Mouse (Mus musculus): ENCODE results near the gene Hist1h4b. TPM values are rescaled to one million over a fixed set of nuclear protein-coding genes. Genes with fewer than 3 reads are reported as not detected.
A peak's percentile ranks its signal among the peaks of the same experiment; 100 is the strongest.

The Hist1h4b gene
- polyA plus RNA-seq, 1 experiment from 2014 or later = 3.9 TPM

DNA sequence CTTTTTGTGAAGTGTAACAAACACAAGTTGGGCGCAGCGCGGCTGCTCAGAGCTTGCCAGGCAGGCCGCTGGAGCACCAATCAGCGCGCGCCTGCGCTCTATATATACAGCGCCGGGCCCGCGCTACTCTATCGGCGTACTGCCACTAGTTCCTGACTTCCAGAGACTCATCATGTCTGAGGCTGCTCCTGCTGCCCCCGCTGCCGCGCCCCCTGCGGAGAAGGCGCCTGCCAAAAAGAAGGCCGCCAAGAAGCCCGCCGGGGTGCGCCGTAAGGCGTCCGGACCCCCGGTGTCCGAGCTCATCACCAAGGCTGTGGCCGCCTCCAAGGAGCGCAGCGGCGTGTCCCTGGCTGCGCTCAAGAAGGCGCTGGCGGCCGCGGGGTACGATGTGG, 18.1 kb upstream of the Hist1h4b start, which contains the start of gene Hist1h1c:
Gene Hist1h1c (plus strand): TSS at position 132 of the 392 bp plus-strand sequence.
- H3K27ac ChIP-seq (ENCODE audit: low read depth) = peak within 1 kb of the TSS; percentile 97
- peak within 1 kb of the TSS; percentile 62 for H3K4me2 ChIP-seq (ENCODE audit: low read length)
- ATAC-seq (replicated peaks; ENCODE audit: low FRiP score, low TSS enrichment, low read depth) (peak; percentile 90), DNase-seq (ENCODE audit: low spot score) (peak; percentile 99)
- peak within 1 kb of the TSS; percentile 49 for H3K4me3 ChIP-seq (ENCODE audit: low read depth, low read length)
- under 1% methylated on average over 31 of the region's 38 CpGs for WGBS
- peak within 1 kb of the TSS; percentile 81 for H3K9ac ChIP-seq (ENCODE audit: low read length)
- peaks cover 12% of the 10 kb centered on the region for H3K4me1 ChIP-seq (replicated peaks; ENCODE audit: control insufficient read depth, insufficient read depth, low read length)
- H3K36me3 ChIP-seq (ENCODE audit: control insufficient read depth, insufficient read depth, low read length) = no peaks in the 10 kb centered on the region
- no peaks in the 10 kb centered on the region for H3K9me3 ChIP-seq (ENCODE audit: control insufficient read depth, low read length)
- H3K27me3 ChIP-seq (replicated peaks; ENCODE audit: control insufficient read depth, insufficient read depth, low read length) = no peaks in the 10 kb centered on the region

DNA sequence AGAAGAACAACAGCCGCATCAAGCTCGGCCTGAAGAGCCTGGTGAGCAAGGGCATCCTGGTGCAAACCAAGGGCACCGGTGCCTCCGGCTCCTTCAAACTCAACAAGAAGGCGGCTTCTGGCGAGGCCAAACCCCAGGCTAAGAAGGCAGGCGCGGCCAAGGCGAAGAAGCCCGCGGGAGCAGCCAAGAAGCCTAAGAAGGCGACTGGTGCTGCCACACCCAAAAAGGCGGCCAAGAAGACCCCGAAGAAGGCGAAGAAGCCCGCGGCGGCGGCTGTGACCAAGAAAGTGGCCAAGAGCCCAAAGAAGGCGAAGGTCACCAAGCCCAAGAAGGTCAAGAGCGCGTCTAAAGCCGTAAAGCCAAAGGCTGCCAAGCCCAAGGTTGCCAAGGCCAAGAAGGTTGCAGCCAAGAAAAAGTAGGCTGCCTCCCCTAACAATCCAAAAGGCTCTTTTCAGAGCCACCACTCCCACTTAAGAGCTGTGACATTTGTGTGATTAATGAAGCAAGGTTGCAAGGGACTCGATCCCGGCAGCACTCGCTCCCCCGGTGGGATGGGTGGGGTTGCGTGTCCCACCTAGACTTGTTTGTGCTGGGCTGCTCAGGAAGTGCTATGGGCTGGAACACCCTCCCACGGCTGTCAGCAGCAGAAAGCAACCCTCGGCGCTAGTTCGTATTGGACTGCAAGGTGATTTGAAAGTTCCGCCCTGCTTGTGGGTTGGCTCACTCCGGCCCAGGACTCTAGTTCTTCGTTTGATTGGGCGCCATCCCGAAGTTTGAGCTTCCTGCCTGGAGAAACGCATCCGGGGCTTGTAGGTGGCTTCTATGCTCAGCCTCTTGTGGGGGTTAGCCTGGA, 17.5 kb upstream of the Hist1h4b start:
- under 1% methylated on average over 39 of the region's 39 CpGs for WGBS
- Histone ChIP-seq H3K4me2 (ENCODE audit: low read length) (peak overlapping the region; percentile 62), H3K27me3 (replicated peaks; ENCODE audit: control insufficient read depth, insufficient read depth, low read length) (no peaks in the 10 kb centered on the region), H3K27ac (ENCODE audit: low read depth) (peak overlapping the region; percentile 97), H3K4me1 (replicated peaks; ENCODE audit: control insufficient read depth, insufficient read depth, low read length) (peaks cover 16% of the 10 kb centered on the region), H3K9me3 (ENCODE audit: control insufficient read depth, low read length) (no peaks in the 10 kb centered on the region), H3K36me3 (ENCODE audit: control insufficient read depth, insufficient read depth, low read length) (no peaks in the 10 kb centered on the region), H3K9ac (ENCODE audit: low read length) (peak overlapping the region; percentile 81), H3K4me3 (ENCODE audit: low read depth, low read length) (peak overlapping the region; percentile 49)
- peak; percentile 90 for ATAC-seq (replicated peaks; ENCODE audit: low FRiP score, low TSS enrichment, low read depth)
- peak; percentile 97 for DNase-seq (ENCODE audit: low spot score)

DNA sequence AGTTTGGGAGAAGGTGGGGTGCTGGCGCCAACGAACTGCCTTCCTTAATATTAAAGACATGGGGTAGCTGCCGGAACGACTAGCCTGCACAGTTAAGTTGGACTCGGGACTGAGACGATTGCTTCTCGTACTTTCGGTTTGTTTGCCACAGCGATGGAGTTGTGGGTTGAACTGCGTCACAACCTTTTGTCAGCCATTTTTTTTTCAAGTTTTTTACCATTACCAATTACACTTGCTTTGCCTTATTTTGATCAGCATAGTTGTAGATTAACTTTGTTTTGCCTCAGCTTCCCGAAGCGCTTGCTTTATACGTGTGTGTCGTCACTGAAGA, 16.9 kb upstream of the Hist1h4b start:
- WGBS = under 1% methylated on average over 14 of the region's 14 CpGs
- H3K9me3 ChIP-seq (ENCODE audit: control insufficient read depth, low read length) = no peaks in the 10 kb centered on the region
- peak; percentile 96 for DNase-seq (ENCODE audit: low spot score)

DNA sequence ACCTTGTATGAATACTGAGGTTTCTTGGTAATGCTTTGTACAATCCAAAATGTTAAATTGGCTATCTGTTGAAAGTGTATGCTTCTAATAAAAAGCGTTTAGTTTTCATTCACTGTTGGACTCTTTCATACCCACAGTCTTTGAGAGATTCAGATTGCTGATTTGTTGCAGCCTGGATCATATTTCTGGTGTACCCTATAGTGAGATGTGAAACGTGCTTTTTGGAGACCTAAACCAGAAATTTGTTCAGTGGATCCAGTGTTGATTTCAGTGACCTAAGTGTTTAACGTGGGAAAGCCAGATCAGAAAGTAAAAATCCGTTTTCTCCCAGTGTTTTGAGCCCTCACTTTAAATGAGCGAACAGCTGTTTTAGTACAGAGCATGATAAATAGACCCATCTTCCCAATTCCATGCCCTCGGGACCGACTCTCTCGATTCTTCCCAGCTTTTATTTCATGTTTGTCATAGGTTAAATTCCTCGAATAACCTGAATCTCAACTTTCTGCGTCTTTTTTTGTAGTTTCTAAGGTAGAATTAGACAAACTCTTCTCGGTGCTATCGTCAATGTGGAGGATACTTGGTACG, 16.5 kb upstream of the Hist1h4b start:
- Histone ChIP-seq H3K27me3 (replicated peaks; ENCODE audit: control insufficient read depth, insufficient read depth, low read length) (no peaks in the 10 kb centered on the region), H3K4me3 (ENCODE audit: low read depth, low read length) (peak overlapping the region; percentile 49), H3K27ac (ENCODE audit: low read depth) (peak overlapping the region; percentile 97), H3K4me1 (replicated peaks; ENCODE audit: control insufficient read depth, insufficient read depth, low read length) (peaks cover 20% of the 10 kb centered on the region), H3K9me3 (ENCODE audit: control insufficient read depth, low read length) (no peaks in the 10 kb centered on the region), H3K9ac (ENCODE audit: low read length) (peak overlapping the region; percentile 81), H3K36me3 (ENCODE audit: control insufficient read depth, insufficient read depth, low read length) (no peaks in the 10 kb centered on the region), H3K4me2 (ENCODE audit: low read length) (peak overlapping the region; percentile 62)
- WGBS = 27% methylated on average over 13 of the region's 13 CpGs
- DNase-seq (ENCODE audit: low spot score) (no peak), ATAC-seq (replicated peaks; ENCODE audit: low FRiP score, low TSS enrichment, low read depth) (no peak)

More for the DNA sequence above, 16.9 kb upstream of the Hist1h4b start:
- peak overlapping the region; percentile 97 for H3K27ac ChIP-seq (ENCODE audit: low read depth)
- peak overlapping the region; percentile 81 for H3K9ac ChIP-seq (ENCODE audit: low read length)
- peaks cover 20% of the 10 kb centered on the region for H3K4me1 ChIP-seq (replicated peaks; ENCODE audit: control insufficient read depth, insufficient read depth, low read length)
- ATAC-seq (replicated peaks; ENCODE audit: low FRiP score, low TSS enrichment, low read depth) = peak; percentile 51; the same call in 1 of the 2 replicates
- H3K36me3 ChIP-seq (ENCODE audit: control insufficient read depth, insufficient read depth, low read length) = no peaks in the 10 kb centered on the region
- peak overlapping the region; percentile 49 for H3K4me3 ChIP-seq (ENCODE audit: low read depth, low read length)
- peak overlapping the region; percentile 62 for H3K4me2 ChIP-seq (ENCODE audit: low read length)
- no peaks in the 10 kb centered on the region for H3K27me3 ChIP-seq (replicated peaks; ENCODE audit: control insufficient read depth, insufficient read depth, low read length)

DNA sequence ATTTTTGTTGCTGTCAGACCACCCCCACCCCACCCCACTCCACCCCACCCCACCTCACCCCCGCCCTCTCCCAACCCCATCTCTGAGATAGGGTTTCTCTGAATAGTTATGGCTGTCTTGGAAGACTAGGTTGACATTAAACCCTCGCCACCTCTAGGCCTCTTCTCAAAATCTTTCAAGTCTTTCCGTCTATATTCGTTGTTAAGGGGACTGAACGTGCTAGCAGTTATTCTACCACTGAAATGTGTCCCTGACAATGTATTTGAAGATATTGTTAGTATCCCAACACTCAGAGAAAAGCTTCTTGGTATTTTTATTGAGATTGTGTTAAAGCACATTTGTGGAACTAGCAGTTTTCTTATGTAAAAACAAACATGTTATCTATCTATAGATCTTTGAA, 15.9 kb upstream of the Hist1h4b start:
- no peak overlapping the region; the same call in 1 of the 2 replicates for H3K4me3 ChIP-seq (ENCODE audit: low read depth, low read length)
- peak overlapping the region; percentile 62 for H3K4me2 ChIP-seq (ENCODE audit: low read length)
- H3K4me1 ChIP-seq (replicated peaks; ENCODE audit: control insufficient read depth, insufficient read depth, low read length) = peaks cover 20% of the 10 kb centered on the region
- ATAC-seq (replicated peaks; ENCODE audit: low FRiP score, low TSS enrichment, low read depth) (no peak), DNase-seq (ENCODE audit: low spot score) (no peak)
- no peaks in the 10 kb centered on the region for H3K9me3 ChIP-seq (ENCODE audit: control insufficient read depth, low read length)
- H3K9ac ChIP-seq (ENCODE audit: low read length) = no peak overlapping the region
- H3K36me3 ChIP-seq (ENCODE audit: control insufficient read depth, insufficient read depth, low read length) = no peaks in the 10 kb centered on the region
- H3K27me3 ChIP-seq (replicated peaks; ENCODE audit: control insufficient read depth, insufficient read depth, low read length) = no peaks in the 10 kb centered on the region
- H3K27ac ChIP-seq (ENCODE audit: low read depth) = peak overlapping the region; percentile 97
- 73% methylated on average over 5 of the region's 5 CpGs for WGBS

DNA sequence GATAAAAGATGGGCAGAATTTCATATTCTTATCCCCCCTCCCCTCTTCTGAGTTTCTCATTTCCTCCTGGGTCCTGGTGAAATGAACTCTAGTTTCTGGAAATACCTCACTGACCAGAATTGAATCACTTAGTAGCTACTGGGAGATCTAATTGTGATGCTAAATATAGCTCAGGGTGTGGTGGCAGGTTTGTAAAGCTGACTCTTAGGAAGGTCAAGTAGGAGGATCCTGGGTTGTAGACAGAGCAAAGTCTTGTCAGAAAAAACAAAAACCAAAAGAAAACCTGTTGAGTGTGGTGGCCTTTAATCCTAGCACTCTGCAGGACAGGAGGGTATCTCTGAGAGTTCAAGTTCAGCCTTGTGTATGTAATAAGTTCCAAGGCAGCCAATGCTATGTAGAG, 14.8 kb upstream of the Hist1h4b start:
- Histone ChIP-seq H3K27me3 (replicated peaks; ENCODE audit: control insufficient read depth, insufficient read depth, low read length) (no peaks in the 10 kb centered on the region), H3K27ac (ENCODE audit: low read depth) (no peak overlapping the region), H3K9ac (ENCODE audit: low read length) (no peak overlapping the region), H3K9me3 (ENCODE audit: control insufficient read depth, low read length) (no peaks in the 10 kb centered on the region), H3K4me1 (replicated peaks; ENCODE audit: control insufficient read depth, insufficient read depth, low read length) (peaks cover 20% of the 10 kb centered on the region), H3K4me3 (ENCODE audit: low read depth, low read length) (no peak overlapping the region), H3K4me2 (ENCODE audit: low read length) (no peak overlapping the region), H3K36me3 (ENCODE audit: control insufficient read depth, insufficient read depth, low read length) (no peaks in the 10 kb centered on the region)
- no peak for DNase-seq (ENCODE audit: low spot score)
- no peak for ATAC-seq (replicated peaks; ENCODE audit: low FRiP score, low TSS enrichment, low read depth)

DNA sequence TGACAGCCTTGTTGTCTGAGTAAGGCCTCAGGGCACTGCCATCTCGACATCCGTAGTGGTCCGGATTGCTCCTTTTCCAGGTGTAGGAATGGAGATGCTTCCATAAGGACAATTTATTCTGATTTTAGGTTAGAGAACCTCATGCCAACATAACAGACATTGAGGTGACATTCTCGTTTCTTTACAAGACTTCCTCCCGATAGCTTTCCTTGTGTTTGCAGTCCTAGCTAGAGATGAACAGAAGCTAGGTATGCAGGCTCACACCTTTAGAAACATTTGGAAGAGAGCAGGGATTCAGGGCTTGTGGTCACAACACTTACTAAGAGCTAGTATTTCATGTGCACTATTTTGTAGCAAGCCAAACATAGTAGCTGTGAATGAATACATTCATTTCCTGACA, 13.6 kb upstream of the Hist1h4b start:
- DNase-seq (ENCODE audit: low spot score) (no peak), ATAC-seq (replicated peaks; ENCODE audit: low FRiP score, low TSS enrichment, low read depth) (no peak)
- Histone ChIP-seq H3K36me3 (ENCODE audit: control insufficient read depth, insufficient read depth, low read length) (no peaks in the 10 kb centered on the region), H3K4me2 (ENCODE audit: low read length) (no peak overlapping the region), H3K9ac (ENCODE audit: low read length) (no peak overlapping the region), H3K9me3 (ENCODE audit: control insufficient read depth, low read length) (no peaks in the 10 kb centered on the region), H3K4me1 (replicated peaks; ENCODE audit: control insufficient read depth, insufficient read depth, low read length) (peaks cover 20% of the 10 kb centered on the region), H3K27me3 (replicated peaks; ENCODE audit: control insufficient read depth, insufficient read depth, low read length) (no peaks in the 10 kb centered on the region), H3K4me3 (ENCODE audit: low read depth, low read length) (no peak overlapping the region), H3K27ac (ENCODE audit: low read depth) (no peak overlapping the region)
- WGBS = 83% methylated on average over 5 of the region's 5 CpGs

DNA sequence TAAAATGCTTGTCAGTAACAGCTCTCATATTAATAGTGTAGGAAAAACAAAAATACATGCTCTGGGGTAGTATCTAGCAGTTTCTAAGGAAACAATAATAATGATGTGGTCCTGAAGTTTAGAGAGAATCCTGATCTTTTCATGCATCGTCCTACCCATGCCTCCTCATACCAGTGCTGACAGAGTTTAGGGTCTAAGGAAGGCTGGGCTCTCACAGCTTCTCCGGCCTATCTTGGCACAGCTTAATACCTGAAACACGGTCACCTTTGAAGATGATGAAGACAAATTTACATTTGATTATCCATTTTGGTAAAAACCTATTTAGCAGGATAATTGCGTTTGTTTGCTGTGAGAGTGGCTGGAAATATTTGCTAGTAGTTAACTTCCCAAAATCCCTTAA, 12.8 kb upstream of the Hist1h4b start:
- Histone ChIP-seq H3K9me3 (ENCODE audit: control insufficient read depth, low read length) (no peaks in the 10 kb centered on the region), H3K9ac (ENCODE audit: low read length) (peak overlapping the region; percentile 67), H3K27ac (ENCODE audit: low read depth) (peak overlapping the region; percentile 100), H3K36me3 (ENCODE audit: control insufficient read depth, insufficient read depth, low read length) (no peaks in the 10 kb centered on the region), H3K27me3 (replicated peaks; ENCODE audit: control insufficient read depth, insufficient read depth, low read length) (no peaks in the 10 kb centered on the region), H3K4me2 (ENCODE audit: low read length) (peak overlapping the region; percentile 92), H3K4me1 (replicated peaks; ENCODE audit: control insufficient read depth, insufficient read depth, low read length) (peaks cover 23% of the 10 kb centered on the region), H3K4me3 (ENCODE audit: low read depth, low read length) (peak overlapping the region; percentile 44)
- WGBS = 35% methylated on average over 4 of the region's 4 CpGs
- DNase-seq (ENCODE audit: low spot score) (no peak), ATAC-seq (replicated peaks; ENCODE audit: low FRiP score, low TSS enrichment, low read depth) (no peak)

All from intestine, embryonic 14.5 days (tissue).